Mouse (Mus musculus) layer of hippocampus, adult 2 months (tissue): ENCODE data around the gene Cftr. TPM values are rescaled to one million over a fixed set of nuclear protein-coding genes. Genes with fewer than 3 reads are reported as not detected.

Experiments
- DNase-seq, 2 experiments: peaks; one replicate each; pipeline ENCODE4 v3.0.0; 2022; ENCODE audit warnings: low spot score in 2 of 2
- H3K27ac ChIP-seq: fragments of 200-600 bp; 2 replicates; pipeline ENCODE4 v1.8.1; 2022
- H3K4me3 ChIP-seq: fragments of 200-600 bp; 2 replicates; pipeline ENCODE4 v1.8.1; 2022; ENCODE audit warnings: mild to moderate bottlenecking
- CTCF ChIP-seq: fragments of 200-600 bp; conservative IDR thresholded peaks from 2 replicates; pipeline ENCODE4 v1.8.1; 2022; ENCODE audit warnings: antibody characterized with exemption, mild to moderate bottlenecking, moderate library complexity
- total RNA-seq, 2 experiments: library from RNA; stranded (reverse); gene quantifications; 2 replicates each; pipeline ENCODE4 v1.2.3; 2021

The Cftr gene
- total RNA-seq, 2 experiments from 2014 or later, result 0.17 to 0.26 TPM

DNA sequence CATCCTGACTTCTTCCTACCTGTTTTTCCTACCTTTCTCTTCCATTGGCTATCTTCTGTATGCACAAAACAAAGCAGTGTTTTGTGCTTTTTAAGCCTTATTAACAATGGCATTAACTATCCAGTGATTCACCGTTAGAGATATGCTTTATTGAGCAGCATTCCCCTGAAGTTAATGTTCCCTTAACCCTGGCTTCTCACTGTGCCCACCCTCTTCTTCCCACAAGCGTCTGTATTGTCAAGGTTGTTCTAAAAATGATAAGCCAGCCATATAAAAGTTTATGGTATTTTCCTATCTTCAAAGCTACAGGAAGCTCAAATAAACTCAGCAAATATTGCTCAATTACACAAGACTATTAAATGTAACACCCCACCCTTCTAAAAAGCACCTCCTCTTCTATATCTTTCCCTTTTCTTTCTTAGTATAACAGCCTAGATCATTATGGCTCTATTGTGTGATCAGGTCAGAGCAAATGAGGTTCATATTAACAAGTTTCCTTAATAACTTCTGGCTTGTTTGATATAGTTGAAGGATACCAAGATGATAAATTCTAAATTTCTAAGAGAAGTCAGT lies 77.5 kb downstream of the Cftr start:
- DNase-seq, result no peak
- Histone ChIP-seq H3K4me3 (no peak overlapping the region), H3K27ac (no peak overlapping the region)
- no peak for TF ChIP-seq CTCF

DNA sequence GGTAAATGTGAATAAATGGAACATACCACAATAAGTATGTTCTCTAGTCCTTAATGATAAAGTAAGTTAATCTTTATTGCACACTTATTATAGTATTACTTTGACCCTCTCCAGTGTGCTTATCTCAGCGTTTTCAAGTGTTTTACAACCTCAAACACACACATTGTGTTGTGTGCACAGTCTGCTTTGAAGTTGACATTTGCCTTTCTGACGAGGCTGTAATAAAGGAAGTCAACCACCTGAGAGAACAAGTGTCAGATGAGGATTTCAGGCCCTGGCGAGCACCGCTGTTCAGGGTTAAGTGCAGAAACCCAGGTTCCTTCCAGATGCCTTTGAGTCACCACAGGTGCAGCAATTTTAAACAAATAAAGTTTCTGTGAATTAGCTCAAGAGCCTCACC lies 78.0 kb downstream of the Cftr start:
- no peak for TF ChIP-seq CTCF
- Histone ChIP-seq H3K4me3 (no peak overlapping the region), H3K27ac (no peak overlapping the region)
- DNase-seq, result no peak

DNA sequence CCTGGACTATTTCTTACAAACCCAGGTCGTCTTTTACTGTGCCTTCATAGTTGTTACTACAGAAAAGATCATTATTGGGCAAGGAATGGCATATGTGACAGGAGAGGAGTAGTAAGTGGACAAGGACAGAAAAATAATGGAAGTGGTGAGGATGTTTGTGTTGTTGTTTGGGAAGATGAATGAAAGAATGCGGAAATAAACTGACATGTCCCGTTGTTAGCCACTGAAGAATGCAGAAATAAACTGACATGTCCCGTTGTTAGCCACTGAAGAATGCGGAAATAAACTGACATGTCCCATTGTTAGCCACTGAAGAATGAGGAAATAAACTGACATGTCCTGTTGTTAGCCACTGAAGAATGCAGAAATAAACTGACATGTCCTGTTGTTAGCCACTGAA lies 84.1 kb downstream of the Cftr start:
- Histone ChIP-seq H3K4me3 (no peak overlapping the region), H3K27ac (no peak overlapping the region)
- no peak for TF ChIP-seq CTCF
- no peak for DNase-seq

DNA sequence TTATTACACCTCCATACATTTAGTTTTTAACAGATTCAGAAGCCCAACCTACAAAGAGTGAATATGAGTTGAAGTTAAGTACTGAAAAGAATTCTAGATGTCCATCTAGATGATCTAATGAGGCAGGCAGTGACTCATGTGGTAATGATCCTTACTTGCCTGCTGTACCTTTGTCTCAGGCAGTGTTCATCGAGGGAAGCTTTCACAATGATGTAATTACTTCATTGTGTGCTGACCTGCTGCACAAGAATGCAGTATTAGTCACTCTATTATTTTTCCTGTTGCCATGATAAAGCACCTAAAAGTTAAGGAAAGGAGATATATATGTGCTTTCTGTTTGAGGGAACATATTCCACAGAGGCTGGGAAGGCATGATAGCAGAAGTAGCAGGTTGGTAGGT lies 100.5 kb downstream of the Cftr start:
- TF ChIP-seq CTCF, result no peak
- Histone ChIP-seq H3K27ac (no peak overlapping the region), H3K4me3 (no peak overlapping the region)
- DNase-seq, result no peak

DNA sequence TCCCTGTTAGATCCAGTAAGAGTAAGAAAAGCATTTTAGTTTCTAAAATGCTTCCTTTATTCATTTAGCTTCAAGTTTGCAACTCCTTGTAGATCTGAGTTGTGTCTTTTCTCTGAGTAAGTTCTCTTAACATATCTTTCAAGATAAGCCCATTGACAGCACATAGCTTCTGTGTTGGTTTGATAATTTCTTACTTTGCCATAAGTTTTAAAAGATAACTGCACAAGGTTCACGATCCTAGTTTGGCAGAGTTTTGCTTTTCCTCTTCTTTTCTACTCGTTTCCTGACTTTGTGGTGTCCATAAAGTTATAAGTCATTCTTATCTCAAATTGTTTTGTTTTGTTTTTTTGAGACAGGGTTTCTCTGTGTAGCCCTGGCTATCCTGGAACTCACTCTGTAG lies 130.3 kb downstream of the Cftr start:
- H3K4me3 ChIP-seq, result no peak overlapping the region
- no peak overlapping the region for H3K27ac ChIP-seq
- no peak for TF ChIP-seq CTCF
- DNase-seq, result no peak

DNA sequence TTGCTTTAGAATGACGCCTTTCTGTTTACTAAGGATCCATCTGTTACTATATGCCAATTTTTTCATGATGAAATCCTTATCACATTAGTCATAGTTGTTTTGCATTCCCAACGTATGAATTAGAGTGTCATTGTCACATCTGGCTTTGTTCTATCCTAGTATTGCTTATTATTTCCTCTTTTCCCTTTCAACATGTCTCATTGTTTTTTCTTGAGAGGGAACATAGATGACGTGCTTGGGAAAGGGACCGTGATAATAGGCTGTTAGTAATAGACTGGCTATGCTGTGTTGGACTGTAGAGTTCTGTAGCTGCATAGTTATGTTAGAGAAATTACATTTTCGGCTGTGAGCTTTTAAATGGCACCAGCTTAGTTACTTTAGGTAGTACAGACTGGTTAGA lies 131.6 kb downstream of the Cftr start:
- TF ChIP-seq CTCF, result no peak
- no peak overlapping the region for H3K27ac ChIP-seq

DNA sequence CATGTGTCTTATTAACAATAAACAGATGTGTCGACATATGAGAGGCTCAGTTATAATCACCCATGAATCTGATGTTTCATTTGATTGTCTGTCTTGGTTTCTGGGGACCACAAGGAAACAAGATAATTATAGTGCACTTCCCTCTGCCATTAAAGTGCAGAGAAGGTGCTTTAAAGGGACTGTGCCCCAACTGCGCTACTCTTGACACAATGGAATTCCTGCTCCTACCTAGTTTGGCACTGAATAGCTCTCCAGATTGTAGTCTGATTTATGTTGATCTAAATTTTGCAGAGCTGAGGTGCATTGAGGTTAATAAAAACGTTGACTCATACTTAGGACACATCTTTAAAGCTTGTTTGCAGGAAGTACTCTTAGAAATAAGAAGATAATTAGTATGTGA lies 132.7 kb downstream of the Cftr start:
- no peak for TF ChIP-seq CTCF
- H3K27ac ChIP-seq, result no peak overlapping the region
- no peak for DNase-seq
- H3K4me3 ChIP-seq, result no peak overlapping the region

More for the DNA sequence above, 131.6 kb downstream of the Cftr start:
- H3K4me3 ChIP-seq, result no peak overlapping the region
- no peak for DNase-seq

DNA sequence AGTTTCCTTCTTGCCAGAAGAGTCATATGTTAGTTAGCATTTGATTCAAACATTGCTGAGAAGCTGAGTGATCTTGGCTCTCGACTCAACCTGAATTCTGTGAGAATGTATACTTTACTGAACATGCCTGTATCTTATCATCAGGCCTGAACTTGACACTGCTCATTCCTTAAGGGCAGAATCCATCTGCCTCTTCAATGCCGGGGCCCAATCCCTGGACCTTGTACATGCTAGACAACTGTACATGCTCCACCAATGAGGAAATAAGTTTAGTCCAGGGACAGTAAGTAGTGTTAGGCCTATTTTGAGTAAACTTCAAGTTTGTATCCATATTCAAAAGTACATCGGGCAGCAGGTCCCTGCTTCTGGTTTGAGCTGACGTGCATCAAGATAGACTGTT lies 134.6 kb downstream of the Cftr start:
- DNase-seq, result no peak
- no peak overlapping the region for H3K4me3 ChIP-seq
- H3K27ac ChIP-seq, result no peak overlapping the region
- TF ChIP-seq CTCF, result no peak

DNA sequence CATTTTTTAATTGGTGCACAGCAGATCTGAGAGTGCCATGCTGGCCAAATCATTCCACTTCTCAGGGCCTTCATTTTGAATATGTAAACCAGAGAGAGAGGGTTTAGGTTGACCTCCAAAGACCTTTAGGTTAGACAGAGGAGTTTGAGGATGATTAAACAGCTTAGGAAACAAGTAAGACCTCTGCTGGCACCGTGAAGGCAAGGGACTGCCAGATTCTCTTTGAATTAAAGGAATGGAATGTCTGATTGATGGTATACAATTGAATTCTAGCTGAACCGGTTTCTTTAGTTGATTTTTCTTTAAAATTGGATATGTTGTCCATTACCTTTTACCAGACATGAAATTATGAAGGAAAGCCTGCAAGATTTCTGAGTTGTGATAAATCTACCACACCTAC lies 140.5 kb downstream of the Cftr start:
- no peak for DNase-seq
- Histone ChIP-seq H3K4me3 (no peak overlapping the region), H3K27ac (no peak overlapping the region)
- no peak for TF ChIP-seq CTCF

DNA sequence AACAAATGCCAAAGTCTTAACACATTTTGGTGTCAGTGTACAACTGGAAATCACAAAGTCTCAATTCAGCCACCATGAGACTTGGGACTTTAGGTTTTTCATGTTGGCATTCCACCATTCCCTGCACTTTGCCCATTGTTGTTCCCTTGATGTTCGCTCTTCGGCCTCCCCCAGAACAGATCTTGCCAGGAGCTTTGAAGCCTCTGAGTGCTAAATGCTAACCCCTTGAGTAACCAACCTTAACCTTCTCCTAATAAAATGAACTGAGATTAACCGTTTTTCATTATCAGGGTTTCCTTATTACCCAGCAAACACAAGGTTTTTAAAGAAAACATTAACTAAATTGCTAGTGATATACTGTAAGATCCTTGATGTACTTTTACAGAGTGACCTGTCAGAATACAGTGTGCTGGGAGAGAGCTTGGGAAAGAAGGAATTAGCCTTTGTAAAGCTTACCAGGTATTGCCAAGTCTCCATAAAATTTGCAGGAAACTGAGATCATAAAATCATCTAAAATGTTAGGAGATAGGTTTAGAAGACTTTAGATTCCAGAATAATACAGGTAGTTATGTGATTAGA lies 144.0 kb downstream of the Cftr start:
- H3K27ac ChIP-seq, result no peak overlapping the region
- no peak for DNase-seq
- no peak overlapping the region for H3K4me3 ChIP-seq
- TF ChIP-seq CTCF, result no peak

DNA sequence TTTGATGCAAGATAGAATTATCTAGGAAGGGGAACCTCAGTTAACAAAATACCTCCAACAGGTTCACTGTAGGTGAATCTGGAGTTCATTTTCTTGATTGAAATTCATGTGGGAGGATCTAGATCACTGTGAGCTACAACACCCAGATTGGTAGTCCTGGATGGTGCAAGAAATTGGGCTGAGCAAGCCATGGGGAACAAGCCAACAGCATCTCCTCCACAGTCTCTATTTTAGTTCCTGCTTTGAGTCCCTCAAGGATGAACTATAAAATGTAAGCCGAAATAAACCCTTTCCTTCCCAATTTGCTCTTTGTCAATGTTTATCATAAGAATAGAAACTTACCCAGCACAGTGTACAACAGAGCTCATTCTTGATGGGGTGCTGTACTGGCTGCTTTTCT lies 152.5 kb downstream of the Cftr start:
- DNase-seq, result no peak
- Histone ChIP-seq H3K4me3 (no peak overlapping the region), H3K27ac (no peak overlapping the region)
- TF ChIP-seq CTCF, result no peak

DNA sequence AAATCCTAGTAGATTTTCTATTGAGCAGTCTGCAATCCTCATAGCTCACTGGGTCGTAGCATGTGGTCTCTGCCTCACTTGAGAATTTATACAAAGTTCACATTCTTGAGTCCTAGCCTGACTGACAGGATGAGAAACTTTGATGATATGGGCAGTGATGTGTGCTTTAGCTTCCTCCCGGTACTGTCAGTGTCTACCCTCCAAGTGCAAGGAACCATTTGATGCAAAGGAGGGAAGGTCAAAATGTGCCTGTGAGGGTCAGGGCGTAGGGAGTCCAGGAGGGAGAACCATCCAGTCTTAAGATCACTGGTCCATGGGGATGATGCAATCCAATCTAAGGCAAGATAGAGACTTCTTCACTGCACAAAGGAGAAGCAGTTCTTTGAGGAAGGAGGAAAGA lies 164.9 kb downstream of the Cftr start:
- DNase-seq, result no peak
- Histone ChIP-seq H3K4me3 (no peak overlapping the region), H3K27ac (no peak overlapping the region)
- no peak for TF ChIP-seq CTCF

DNA sequence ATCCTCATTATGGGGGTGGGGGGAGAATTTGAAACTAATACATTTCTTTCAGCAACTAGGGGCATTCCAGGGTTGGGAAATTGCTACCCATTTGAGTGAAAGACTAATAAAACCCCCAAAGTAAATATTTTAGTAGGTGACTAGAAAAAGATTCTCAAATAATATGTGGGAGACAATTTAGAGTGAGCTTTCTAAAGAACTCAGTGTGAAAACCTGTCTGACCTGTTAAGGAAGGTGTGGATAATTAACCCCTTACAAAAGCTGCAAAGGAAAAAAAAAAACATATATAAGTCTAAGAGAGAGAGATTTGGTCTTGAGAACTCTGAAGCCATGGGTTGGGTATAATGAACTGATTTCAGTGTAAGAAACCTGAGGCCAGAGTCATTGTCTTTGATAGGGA lies 167.8 kb downstream of the Cftr start:
- no peak for DNase-seq
- Histone ChIP-seq H3K27ac (no peak overlapping the region), H3K4me3 (no peak overlapping the region)
- no peak for TF ChIP-seq CTCF

DNA sequence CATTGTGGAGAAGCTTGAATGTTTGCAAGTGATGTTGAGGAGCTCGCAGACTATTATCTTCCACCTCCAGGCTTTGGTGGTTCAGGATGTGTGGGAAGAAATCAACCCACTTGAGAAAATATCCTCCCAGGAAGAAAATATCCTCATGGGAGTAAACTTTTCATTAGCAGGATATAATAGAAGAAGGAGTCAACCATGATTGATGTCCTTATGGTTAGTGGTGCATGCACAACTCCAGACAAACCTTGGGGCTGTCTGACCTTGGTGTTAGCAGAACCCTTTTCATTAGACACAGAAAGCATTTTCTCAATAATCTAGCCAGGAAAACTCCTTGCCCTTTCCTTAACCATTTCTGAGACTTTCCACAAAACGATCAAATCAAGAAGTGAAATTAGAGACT lies 173.8 kb downstream of the Cftr start:
- DNase-seq, result no peak
- no peak overlapping the region for H3K27ac ChIP-seq
- H3K4me3 ChIP-seq, result no peak overlapping the region
- TF ChIP-seq CTCF, result no peak
